Mouse (Mus musculus): ENCODE measurements around the gene Cacna1e. TPM values are rescaled to one million over a fixed set of nuclear protein-coding genes. Genes with fewer than 3 reads are reported as not detected.

Gene Cacna1e
- polyA plus RNA-seq, 1 experiment = not detected

DNA sequence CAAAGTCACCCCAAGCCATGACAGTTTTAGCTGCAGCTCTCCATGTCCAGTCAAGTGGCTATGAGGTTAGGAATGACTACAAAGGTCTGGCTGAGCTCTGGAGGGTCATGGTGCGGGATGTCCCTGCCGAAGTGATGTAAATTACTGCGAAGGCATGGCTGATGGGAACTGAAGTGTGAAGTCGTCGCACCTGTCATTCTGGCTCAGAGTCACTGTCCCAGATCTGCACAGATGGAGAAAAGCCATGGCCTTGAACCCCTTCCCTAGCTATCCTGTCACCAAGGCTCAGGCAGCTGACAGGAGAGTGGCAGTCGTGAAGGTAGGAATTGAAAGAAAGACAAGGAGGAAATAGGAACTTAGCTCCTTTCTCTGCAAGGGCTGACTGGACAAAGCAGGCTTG lies 197.4 kb downstream of the Cacna1e start:
- Histone ChIP-seq H3K27me3 (ENCODE audit: control insufficient read depth) (no peaks in the 10 kb centered on the region), H3K4me3 (replicated peaks) (no peak overlapping the region), H3K36me3 (ENCODE audit: control insufficient read depth) (no peaks in the 10 kb centered on the region), H3K4me1 (ENCODE audit: control insufficient read depth) (no peaks in the 10 kb centered on the region), H3K9me3 (ENCODE audit: control insufficient read depth, low read length) (no peaks in the 10 kb centered on the region)
- no peak for TF ChIP-seq GATA1 (IDR thresholded peaks at IDR 0.05; ENCODE audit: low read length)
- TF ChIP-seq TAL1 (IDR thresholded peaks at IDR 0.05; ENCODE audit: low read length) = no peak

DNA sequence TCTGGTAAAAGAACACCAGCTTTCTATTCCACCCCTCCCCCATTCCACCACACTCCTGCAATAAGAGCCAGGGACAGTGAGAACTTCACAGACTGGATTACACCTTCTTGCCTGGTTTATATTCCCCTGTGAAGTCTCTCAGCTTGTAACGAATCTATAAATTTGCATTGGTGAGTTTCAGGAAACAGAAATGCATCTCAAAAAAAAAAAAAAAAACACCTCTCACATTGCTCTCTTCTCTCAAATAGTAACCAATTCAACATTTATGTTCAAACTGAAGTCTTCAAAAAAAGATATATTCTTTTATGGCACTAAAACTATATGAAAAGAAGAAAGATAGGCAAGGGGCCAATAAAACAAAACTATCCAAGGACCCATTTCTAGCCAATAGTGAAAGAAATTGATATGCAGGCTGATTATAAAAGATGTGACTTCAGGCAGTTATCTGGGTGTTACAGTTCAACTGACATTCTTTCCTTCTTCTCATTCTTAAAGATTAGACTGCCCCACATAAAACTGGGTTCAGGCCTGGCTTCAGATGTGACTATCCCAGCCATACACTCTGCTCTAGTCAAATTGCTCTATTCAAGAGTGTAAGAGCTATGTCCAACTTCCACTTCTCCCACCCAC lies 200.7 kb downstream of the Cacna1e start:
- Histone ChIP-seq H3K36me3 (ENCODE audit: control insufficient read depth) (no peaks in the 10 kb centered on the region), H3K27me3 (ENCODE audit: control insufficient read depth) (no peaks in the 10 kb centered on the region), H3K4me1 (ENCODE audit: control insufficient read depth) (no peaks in the 10 kb centered on the region), H3K9me3 (ENCODE audit: control insufficient read depth, low read length) (no peaks in the 10 kb centered on the region), H3K4me3 (replicated peaks) (no peak overlapping the region)
- TF ChIP-seq GATA1 (IDR thresholded peaks at IDR 0.05; ENCODE audit: low read length) = no peak

DNA sequence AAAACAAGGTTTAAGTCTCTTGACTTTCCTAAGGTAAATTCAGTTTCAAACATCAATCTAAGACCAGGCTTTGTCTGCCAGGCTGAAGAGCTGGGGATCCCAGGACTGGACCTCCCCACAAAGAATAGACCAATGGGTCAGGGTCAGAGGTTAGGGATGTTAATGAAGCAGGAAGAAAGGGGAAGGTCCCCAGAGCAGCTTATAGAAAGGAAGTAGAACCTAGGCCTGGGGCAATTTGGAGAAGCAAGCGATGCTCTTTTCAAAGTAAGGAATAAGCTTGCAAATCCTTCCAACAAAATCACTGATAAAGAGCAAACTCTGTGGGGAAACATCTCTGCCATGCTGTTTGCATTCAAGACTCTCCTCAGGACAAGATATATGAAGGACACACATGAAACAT lies 205.3 kb downstream of the Cacna1e start:
- TF ChIP-seq GATA1 (IDR thresholded peaks at IDR 0.05; ENCODE audit: low read length) = no peak
- no peaks in the 10 kb centered on the region for H3K4me1 ChIP-seq (ENCODE audit: control insufficient read depth)
- no peaks in the 10 kb centered on the region for H3K27me3 ChIP-seq (ENCODE audit: control insufficient read depth)
- H3K36me3 ChIP-seq (ENCODE audit: control insufficient read depth) = no peaks in the 10 kb centered on the region
- no peaks in the 10 kb centered on the region for H3K9me3 ChIP-seq (ENCODE audit: control insufficient read depth, low read length)
- H3K4me3 ChIP-seq (replicated peaks) = no peak overlapping the region

DNA sequence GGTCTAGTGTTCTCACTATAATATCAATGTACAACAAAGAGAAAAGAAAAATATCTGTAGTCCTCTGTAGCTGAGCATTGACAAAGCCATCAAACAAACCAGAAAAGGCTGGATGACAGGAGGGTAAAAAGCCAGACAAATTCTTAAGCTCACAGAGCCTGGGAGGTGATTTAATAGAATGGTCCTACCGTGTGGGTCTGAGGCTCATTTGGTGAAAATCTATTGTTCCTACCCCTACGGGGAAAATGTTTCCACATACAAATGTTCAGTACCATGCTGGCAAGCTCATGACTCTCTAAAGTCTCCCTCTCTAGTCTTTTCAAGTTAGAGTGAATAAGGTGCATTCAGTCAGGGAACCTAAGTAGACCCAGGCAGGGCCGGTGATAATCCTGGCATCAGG lies 206.2 kb downstream of the Cacna1e start:
- no peaks in the 10 kb centered on the region for H3K9me3 ChIP-seq (ENCODE audit: control insufficient read depth, low read length)
- no peak overlapping the region for H3K4me3 ChIP-seq (replicated peaks)
- no peaks in the 10 kb centered on the region for H3K4me1 ChIP-seq (ENCODE audit: control insufficient read depth)
- no peaks in the 10 kb centered on the region for H3K27me3 ChIP-seq (ENCODE audit: control insufficient read depth)
- no peaks in the 10 kb centered on the region for H3K36me3 ChIP-seq (ENCODE audit: control insufficient read depth)
- no peak for TF ChIP-seq GATA1 (IDR thresholded peaks at IDR 0.05; ENCODE audit: low read length)
- TF ChIP-seq TAL1 (IDR thresholded peaks at IDR 0.05; ENCODE audit: low read length) = no peak

DNA sequence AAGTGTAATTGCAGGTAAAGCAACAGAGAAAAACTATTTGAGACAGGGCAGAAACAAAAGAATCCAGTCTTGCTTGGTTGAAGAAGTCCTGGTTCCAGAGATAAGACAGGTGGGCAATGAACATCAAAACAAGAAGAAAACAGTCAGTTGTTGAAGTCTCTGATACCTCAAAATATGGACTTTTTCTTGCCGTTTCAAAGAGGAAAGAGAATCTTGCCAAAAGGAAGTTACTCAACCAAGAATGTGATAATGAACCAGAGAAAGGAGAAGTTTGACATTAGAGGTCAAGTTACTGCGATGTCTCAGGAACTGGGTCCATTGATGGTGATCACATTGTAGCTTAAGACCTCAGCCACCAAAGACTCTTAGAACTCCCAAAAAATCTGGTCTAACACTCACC lies 206.6 kb downstream of the Cacna1e start:
- Histone ChIP-seq H3K27me3 (ENCODE audit: control insufficient read depth) (no peaks in the 10 kb centered on the region), H3K4me1 (ENCODE audit: control insufficient read depth) (no peaks in the 10 kb centered on the region), H3K9me3 (ENCODE audit: control insufficient read depth, low read length) (no peaks in the 10 kb centered on the region), H3K36me3 (ENCODE audit: control insufficient read depth) (no peaks in the 10 kb centered on the region), H3K4me3 (replicated peaks) (no peak overlapping the region)
- TF ChIP-seq TAL1 (IDR thresholded peaks at IDR 0.05; ENCODE audit: low read length) (no peak), GATA1 (IDR thresholded peaks at IDR 0.05; ENCODE audit: low read length) (no peak)

DNA sequence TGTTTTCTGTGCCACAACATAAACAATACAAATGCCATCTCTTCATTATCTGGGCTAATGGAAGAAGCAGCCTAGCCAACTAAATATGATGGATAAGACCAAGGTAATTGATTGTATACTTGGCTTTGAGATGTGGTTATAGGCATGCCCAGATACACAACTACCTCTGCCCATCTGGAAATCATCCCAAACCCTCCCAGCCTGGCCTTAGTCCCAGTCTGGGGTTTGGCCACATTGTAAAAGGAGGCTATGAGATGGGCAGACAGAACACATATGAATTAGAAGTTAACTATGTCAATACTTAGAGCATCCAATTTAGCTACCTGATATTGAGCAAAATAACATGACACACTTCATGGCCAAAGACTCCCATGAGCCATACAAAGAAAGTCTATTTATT lies 220.6 kb downstream of the Cacna1e start:
- Histone ChIP-seq H3K27me3 (ENCODE audit: control insufficient read depth) (no peaks in the 10 kb centered on the region), H3K36me3 (ENCODE audit: control insufficient read depth) (no peaks in the 10 kb centered on the region), H3K4me3 (replicated peaks) (no peak overlapping the region), H3K4me1 (ENCODE audit: control insufficient read depth) (no peaks in the 10 kb centered on the region), H3K9me3 (ENCODE audit: control insufficient read depth, low read length) (no peaks in the 10 kb centered on the region)
- TF ChIP-seq GATA1 (IDR thresholded peaks at IDR 0.05; ENCODE audit: low read length) (no peak), TAL1 (IDR thresholded peaks at IDR 0.05; ENCODE audit: low read length) (no peak)

DNA sequence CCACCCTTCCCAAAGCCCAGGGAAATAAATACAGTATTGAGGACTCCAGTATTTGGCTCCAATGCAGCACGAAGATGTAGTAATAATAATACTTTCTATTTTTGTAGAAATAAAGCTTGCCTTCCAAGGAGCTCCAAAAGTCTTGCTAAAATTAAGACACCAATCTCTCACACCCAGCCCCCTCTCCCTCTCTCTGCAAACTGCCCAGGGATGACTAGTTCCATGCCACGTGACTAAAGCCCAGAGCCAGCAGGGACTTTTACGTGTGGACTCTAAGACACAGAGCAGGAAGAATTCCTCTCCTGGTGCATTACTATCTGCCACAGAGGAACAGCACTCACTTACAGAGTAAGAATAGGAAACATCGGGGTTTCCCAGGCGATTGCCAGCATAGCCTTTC lies 222.3 kb downstream of the Cacna1e start:
- Histone ChIP-seq H3K4me1 (ENCODE audit: control insufficient read depth) (no peaks in the 10 kb centered on the region), H3K4me3 (replicated peaks) (no peak overlapping the region), H3K27me3 (ENCODE audit: control insufficient read depth) (no peaks in the 10 kb centered on the region), H3K36me3 (ENCODE audit: control insufficient read depth) (no peaks in the 10 kb centered on the region), H3K9me3 (ENCODE audit: control insufficient read depth, low read length) (no peaks in the 10 kb centered on the region)
- TF ChIP-seq GATA1 (IDR thresholded peaks at IDR 0.05; ENCODE audit: low read length) = no peak
- no peak for TF ChIP-seq TAL1 (IDR thresholded peaks at IDR 0.05; ENCODE audit: low read length)

DNA sequence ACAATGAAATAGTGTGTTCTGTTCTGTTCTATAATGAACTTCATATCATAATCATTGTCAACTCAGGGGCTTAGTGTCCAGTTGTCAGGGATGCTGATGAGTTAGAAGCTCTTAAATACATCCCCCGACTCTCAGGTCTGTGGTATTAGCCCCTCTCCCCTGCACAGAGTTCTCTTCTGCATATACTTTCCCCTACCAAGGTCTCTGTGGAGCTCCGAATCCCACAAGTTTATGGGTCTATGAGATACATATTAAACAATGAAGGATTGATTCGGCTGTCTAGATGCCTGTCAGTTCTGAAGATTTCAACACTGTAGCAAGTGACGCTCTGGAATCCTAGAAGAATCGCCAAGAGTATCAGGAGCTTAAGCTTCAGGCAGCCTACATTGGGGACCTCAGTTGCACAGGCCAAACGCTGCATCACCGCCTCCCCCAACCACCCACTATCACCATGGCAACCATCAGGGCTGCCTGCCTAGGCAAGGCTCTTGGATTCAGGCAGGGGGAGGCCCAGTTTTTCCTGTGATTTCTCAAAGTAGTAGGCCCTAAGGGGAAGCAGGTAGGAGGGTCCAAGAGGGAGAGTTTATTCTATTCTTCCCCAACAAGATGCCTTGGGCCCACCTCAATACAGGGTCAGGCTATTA lies 223.0 kb downstream of the Cacna1e start:
- H3K27me3 ChIP-seq (ENCODE audit: control insufficient read depth) = no peaks in the 10 kb centered on the region
- no peak overlapping the region for H3K4me3 ChIP-seq (replicated peaks)
- no peaks in the 10 kb centered on the region for H3K36me3 ChIP-seq (ENCODE audit: control insufficient read depth)
- no peak for TF ChIP-seq TAL1 (IDR thresholded peaks at IDR 0.05; ENCODE audit: low read length)
- no peak for TF ChIP-seq GATA1 (IDR thresholded peaks at IDR 0.05; ENCODE audit: low read length)
- H3K9me3 ChIP-seq (ENCODE audit: control insufficient read depth, low read length) = no peaks in the 10 kb centered on the region
- H3K4me1 ChIP-seq (ENCODE audit: control insufficient read depth) = no peaks in the 10 kb centered on the region

DNA sequence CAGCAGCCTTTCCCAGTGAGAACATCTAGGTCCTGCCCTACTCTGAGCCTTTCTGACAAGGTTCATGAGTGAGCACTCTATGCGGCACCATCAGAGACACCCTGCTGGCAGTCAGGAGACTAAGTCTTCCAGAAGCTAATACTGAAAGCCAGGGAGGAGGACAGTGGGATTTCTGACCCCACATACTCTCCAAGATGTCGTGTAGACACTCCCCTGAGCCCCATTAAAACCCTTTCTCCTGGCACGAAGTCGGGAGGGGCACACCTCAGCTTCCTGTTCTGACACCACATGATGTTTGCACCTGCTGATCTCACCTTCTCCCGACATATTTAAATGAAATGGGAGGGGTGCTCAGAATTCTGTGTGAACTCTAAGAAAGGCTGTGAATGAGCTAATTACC lies 226.9 kb downstream of the Cacna1e start:
- no peak for TF ChIP-seq GATA1 (IDR thresholded peaks at IDR 0.05; ENCODE audit: low read length)
- no peak for TF ChIP-seq TAL1 (IDR thresholded peaks at IDR 0.05; ENCODE audit: low read length)
- Histone ChIP-seq H3K36me3 (ENCODE audit: control insufficient read depth) (no peaks in the 10 kb centered on the region), H3K27me3 (ENCODE audit: control insufficient read depth) (no peaks in the 10 kb centered on the region), H3K4me1 (ENCODE audit: control insufficient read depth) (no peaks in the 10 kb centered on the region), H3K9me3 (ENCODE audit: control insufficient read depth, low read length) (no peaks in the 10 kb centered on the region), H3K4me3 (replicated peaks) (no peak overlapping the region)

DNA sequence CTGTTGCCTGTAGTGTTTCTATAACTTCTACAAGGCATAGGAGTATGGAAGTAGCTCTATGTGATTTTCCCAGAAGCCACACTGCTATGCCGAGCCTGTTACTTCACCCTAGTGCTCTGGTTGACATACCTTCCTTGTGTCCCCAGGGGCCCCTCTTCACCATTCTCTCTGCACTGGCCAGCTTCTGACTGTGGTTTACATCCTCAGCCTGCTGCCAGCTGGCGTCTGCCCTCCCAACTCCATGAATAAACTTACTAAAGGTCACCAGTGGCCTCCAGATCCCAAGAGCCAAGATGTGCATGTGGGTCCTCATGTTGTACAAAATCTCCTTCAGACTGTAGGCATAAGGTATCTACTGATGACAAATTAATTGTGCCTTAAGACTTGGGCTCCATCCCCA lies 230.3 kb downstream of the Cacna1e start:
- TF ChIP-seq TAL1 (IDR thresholded peaks at IDR 0.05; ENCODE audit: low read length) (no peak), GATA1 (IDR thresholded peaks at IDR 0.05; ENCODE audit: low read length) (no peak)
- Histone ChIP-seq H3K9me3 (ENCODE audit: control insufficient read depth, low read length) (no peaks in the 10 kb centered on the region), H3K27me3 (ENCODE audit: control insufficient read depth) (no peaks in the 10 kb centered on the region), H3K4me1 (ENCODE audit: control insufficient read depth) (no peaks in the 10 kb centered on the region), H3K4me3 (replicated peaks) (no peak overlapping the region), H3K36me3 (ENCODE audit: control insufficient read depth) (no peaks in the 10 kb centered on the region)
